Mouse (Mus musculus): Measurements from ENCODE around the gene Sugt1.
A peak's percentile ranks its signal among the peaks of the same experiment; 100 is the strongest.

The Sugt1 gene

DNA sequence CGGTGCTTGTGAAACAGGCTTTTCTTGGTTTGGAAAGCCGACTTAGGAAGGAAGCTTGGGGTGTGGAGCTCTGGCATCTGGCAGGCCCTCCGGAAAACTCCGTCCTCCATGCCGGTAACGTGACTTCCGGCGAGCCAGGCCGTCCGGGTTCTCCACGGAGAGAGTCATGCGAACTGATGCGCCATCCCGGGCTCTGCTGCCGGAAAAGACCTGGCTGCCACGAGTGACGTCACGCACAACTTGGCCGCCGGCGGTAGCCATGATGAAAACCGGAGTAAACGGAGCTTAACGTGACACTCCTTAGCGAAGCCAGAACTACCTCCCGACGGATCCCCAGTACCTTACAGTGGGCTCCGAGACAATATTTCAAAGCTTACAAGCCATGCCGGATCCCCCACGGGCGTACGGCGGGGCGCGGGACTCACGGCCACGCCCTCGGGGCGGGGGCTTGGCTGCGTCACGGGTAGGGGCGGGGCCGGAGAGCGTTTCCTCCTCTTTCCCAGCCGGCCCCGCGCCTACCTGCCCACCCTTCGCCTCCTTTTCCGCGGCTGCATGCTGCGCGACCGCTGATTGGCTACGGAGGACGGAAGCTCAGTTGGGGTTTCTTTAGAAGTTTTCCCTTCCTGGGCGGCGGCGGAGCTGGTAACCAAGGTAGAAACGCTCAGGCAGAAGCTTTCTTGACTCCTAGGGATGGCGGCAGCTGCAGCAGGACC lies at the start of gene Sugt1:
Gene Sugt1 (plus strand): TSS at position 553 of the 713 bp plus-strand sequence.
- ATAC-seq (ENCODE audit: low TSS enrichment) = peak; percentile 99

DNA sequence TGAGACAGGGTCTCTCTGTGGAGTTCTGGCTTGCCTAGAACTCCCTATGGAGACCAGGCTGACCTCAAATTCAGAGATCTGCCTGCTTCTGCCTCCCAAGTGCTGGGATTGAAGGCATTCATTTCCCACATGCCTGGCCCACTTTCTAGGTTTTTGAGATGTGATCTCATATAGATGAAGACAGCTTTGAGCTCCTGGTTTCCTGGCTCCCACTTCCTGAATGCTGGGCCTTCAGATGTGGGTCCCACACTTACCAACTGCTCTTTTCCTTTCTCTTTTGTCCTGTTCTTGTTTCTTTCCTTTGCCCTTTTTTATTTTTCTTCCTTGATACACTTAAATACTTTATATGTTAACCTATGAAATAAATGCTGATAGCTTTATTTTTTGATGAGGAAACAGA lies 49.6 kb upstream of the Sugt1 start:
- ATAC-seq (ENCODE audit: low TSS enrichment) = no peak

DNA sequence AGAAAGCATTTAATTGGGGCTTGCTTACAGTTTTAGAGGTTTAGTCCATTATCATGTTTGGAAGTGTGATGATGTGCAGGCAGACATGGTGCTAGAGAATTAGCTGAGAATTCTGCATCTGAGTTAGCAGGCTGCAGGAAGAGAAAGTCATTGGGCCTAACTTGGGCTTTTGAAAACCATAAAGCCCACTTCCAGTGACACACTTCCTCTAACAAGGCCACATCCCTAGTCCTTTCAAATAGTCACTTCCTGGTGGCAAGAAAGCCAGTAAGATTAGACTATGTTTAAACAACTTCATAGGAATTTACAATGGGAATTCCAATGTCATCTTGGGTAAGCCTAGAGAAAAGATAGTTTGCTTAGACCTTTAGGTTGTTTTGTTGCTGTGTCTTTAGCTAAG lies 45.9 kb upstream of the Sugt1 start:
- ATAC-seq (ENCODE audit: low TSS enrichment) = no peak

DNA sequence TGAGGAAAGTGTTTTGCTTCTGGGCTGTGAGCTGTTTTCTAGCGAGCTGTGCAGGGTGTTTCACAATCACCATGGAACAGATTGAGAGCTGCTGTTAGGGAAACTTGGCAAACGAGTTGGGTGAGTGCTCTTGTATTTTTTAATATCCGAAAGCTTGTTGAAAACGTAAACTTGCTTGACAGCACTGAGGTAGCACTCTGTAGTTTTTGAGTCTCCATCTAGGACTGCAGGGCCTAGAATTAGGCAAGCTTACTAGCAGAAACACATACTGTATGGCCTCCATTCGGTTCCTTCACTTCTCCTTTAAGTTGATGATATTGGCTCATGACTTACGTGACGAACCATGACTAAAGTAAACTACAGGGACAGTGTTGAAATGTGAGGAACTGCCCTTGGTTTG lies 38.1 kb upstream of the Sugt1 start:
- peak; percentile 50; the same call in 1 of the 2 replicates for ATAC-seq (ENCODE audit: low TSS enrichment)

DNA sequence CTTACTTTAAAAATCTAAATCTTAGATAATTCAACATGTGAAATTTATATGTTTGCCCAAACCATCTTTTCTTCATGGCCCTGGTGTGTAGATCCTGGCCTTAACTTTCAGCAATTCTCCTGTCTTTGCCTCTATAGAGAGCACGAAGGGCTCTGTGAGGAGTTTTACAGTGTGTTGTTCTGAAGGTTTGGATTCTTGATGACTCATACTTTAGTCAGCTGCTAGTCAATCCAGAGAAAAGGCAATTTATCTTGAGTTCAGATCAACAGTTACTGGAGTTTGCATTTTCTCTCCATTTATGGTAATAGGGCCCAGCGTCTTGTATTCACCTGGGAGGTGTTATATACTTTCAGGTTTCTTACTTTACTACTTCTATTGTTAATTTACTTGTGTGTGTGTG lies 35.6 kb upstream of the Sugt1 start:
- ATAC-seq (ENCODE audit: low TSS enrichment) = no peak

DNA sequence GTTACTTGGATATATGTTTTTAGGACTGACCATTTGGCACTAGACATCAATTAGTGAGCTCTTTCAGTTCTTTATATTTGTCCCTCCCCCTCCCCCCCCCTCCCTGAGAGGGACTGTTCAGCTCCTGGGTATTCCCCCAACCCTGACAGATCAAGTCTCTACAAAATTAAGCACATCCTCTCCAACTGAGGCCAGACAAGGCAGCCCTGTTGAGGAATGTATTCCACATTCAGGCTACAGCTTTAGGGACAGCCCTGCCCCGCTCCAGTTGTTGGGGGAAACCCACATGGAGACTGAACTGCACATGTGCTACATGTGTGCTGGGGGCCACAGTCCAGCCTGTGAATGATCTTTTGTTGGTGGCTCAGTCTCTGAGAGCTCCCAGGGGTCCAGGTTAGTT lies 34.6 kb upstream of the Sugt1 start:
- ATAC-seq (ENCODE audit: low TSS enrichment) = no peak

DNA sequence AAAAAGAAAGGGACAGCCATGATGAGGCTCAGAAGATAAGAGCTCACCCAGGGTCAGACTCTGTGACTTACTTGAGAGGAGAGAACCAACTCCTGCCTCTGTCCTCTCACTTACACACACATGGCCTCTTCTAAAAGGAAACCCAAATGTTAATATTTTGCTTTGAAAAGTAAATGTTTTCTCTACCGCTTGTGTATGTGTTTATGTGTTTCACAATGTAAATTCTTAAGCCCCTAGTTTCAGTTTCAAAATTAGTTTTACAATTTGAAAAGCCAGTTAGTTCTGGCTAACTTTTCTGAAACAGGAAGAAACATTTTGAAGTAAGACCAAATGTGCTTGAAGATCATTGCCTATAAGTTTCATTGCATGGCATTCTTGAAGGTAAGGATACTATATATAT lies 29.7 kb upstream of the Sugt1 start:
- no peak for ATAC-seq (ENCODE audit: low TSS enrichment)

DNA sequence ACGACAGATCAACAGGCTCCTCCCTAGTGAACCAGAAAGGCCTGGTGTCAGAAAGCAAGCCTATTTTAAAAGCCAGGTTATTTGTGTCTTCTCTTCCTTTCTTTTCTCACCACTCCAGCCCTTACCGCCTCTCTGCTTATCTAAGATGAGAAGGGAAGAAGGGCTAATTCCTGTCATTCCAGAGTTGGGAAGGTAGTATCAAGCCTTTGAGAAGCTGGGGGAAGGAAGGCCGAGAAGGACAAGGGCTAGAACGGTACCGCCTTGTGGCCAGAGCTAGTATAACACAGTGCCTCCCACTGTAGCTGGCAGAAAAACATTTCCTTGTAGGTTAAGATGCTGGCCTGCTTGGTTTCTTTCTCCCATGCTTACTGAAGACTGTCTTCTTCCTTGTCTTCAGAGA lies 24.7 kb upstream of the Sugt1 start:
- peak; percentile 69 for ATAC-seq (ENCODE audit: low TSS enrichment)

DNA sequence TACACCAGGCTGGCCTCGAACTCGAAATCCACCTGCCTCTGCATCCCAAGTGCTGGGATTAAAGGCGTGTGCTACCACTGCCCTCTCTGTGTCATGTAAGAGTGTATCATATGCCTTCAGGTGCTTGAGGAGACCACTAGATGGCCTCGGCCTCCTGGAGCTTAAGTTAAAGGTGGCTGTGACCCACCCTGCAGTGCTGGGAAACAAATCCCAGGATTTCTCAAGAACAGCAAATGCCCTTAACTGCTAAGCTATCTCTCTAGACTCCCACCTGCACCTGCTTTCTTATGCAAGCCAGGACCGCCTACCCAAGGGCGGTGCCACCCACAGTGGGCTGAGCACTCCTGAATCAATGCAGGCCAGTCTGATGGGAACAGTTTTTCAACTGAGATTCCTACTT lies 22.7 kb upstream of the Sugt1 start:
- no peak for ATAC-seq (ENCODE audit: low TSS enrichment)

DNA sequence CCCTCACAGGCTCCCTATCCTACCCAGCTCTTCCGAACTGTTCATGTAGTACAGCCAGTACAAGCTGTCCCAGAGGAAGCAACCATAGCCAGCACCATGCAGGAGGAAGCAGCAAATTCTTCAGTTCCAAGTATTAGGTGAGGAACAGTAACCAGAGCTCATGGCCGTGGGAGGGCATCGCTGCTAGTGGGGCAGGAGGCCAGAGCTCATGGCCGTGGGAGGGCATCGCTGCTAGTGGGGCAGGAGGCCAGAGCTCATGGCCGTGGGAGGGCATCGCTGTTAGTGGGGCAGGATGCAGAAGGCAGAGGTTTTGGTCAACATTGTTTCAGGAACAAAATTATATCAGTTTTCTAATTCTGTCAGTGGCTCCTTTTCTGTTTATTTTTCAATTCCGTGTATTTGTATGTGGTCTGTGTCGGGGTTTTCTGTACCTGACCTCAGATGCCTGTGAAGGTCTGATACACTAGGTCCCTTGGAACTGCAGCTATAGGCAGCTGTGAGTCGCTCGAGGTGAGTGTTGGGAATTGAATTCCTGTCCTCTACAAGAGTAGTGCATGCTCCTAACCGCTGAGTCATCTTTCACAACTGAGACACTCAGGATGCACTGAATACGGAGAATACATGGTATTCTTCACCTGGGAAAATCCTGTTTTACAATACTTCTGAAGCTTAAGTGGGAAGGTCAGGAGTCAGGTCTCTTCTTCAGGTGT lies 13.9 kb upstream of the Sugt1 start:
- ATAC-seq (ENCODE audit: low TSS enrichment) = no peak

DNA sequence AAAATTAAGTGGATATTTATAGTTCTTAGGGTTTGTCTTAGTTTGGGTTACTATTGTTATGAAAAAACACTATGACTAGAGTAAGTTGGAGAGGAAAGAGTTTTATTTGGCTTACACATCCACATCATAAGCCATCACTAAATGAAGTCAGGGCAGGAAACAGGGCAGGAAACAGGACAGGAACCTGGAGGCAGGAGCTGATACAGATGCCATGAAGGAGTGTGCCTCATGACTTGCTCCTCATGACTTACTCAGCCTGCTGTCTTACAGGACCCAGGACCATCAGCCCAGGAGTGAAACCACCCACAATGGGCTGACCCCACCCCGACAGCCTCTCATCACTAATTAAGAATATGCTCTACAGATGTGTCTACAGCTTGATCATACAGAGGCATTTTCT lies 13.1 kb upstream of the Sugt1 start:
- no peak for ATAC-seq (ENCODE audit: low TSS enrichment)

DNA sequence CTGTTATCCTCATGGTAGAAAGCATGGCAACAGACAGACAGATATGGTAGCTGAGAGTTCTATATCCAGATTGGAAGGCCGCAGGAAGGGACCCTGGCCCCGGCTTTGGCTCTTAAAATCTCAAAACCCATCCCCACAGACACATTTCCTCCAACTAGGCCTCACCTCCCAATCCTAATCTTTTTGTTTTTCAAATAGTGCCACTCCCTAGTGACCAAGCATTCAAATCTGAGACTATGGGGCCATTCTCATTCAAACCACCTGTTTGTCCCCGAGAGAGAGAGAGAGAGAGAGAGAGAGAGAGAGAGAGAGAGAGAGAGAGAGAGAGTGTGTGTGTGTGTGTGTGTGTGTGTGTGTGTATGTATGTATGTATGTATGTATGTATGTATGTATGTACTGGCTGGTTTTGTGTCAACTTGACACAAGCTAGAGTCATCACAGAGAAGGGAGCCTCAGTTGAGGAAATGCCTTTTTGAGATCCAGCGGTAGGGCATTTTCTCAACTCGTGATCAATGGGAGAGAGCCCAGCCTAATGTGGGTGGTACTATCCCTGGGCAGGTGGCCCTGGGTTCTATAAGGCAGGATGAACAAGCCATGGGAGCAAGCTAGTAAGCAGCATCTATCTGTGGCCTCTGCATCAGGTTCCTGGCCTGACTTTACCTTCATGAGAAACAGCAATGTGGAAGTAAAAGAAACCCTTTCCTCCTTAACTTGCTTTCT lies 3.8 kb upstream of the Sugt1 start:
- no peak for ATAC-seq (ENCODE audit: low TSS enrichment)

DNA sequence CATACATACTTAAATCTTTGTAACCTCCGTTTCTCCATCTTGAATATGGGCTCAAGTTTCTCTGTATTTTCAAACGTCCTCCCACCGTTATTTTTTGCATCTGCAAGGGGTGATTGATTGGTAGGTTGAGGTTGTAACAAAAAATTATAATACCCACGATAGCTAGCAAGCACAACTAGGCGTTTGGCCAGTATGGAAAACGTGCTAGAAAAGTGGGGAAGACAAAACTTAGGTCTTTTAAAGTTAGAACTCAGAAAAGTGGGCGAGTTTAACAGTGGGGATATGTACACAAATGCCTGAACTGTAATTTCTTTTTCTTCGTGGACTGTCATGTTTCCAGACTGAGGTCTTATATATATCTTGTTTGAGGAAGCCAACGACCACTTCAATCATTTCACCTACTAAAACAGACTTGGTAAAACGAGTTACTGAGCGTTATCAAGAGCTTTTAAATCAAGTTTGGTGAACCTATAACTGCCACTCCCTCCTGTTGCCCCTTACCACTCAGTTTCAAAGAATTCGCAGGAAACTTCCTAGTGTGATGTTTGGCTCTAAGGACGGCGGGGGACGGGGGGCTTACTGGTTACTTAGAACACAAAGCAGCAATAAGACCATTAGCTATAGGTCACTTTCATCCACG lies 872 bp upstream of the Sugt1 start:
- no peak for ATAC-seq (ENCODE audit: low TSS enrichment)

DNA sequence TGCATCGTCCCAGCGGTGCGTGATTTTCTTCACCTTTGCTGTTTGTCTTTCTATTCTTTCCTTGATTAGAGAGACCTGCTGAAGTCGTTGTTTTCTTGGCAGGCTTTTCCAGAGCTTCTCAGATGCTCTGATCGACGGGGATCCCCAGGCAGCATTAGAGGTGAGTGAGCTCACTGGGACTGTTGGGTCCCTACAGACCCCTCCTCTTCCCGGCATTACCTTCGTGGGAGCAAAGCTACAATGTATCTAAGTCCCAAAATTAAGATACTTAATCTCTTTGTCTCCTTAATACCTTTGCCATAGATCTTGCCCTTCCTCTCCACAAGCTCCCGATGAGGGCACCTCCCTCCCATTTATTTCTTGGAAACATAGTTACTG lies 350 bp downstream of the Sugt1 start:
- peak; percentile 22 for ATAC-seq (ENCODE audit: low TSS enrichment)

DNA sequence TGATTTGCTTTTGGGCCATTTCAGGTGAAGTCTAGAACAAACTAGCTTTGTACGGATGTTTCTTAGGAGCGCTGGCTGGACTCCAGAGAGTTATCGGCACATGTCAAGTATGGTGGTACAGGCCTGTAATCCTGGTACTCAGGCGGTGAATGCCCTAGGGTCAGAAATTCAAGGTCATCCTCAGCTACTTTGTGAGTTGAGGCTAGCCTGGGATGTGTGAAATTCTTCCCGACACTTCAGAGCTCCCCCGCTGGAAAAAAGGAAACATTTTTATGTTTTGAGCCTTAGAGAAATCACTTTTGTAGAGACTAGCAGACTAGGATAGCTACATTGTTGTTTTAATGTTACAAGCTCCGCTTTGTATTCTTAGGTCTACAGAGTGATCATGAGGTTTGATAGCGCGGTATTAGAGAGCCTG lies 1.1 kb downstream of the Sugt1 start:
- ATAC-seq (ENCODE audit: low TSS enrichment) = no peak

DNA sequence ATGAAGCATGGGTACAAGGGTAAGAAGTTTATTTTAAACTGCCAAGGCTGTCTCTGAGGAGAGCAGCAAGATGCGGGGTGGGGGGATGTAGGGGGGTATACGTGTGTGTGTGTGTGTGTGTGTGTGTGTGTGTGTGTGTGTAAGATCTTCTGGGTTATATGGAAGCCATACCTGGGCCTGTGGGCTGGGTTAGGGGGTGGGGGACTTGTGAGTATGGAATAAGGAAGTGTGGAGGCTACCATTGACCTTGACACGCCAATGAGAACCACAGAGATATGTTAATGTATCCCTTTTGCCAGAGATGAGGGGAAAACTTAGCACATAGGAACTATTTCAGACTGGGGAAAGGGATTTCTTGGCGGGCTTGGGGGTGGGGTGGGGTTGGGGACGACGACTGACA lies 1.9 kb downstream of the Sugt1 start:
- no peak for ATAC-seq (ENCODE audit: low TSS enrichment)

DNA sequence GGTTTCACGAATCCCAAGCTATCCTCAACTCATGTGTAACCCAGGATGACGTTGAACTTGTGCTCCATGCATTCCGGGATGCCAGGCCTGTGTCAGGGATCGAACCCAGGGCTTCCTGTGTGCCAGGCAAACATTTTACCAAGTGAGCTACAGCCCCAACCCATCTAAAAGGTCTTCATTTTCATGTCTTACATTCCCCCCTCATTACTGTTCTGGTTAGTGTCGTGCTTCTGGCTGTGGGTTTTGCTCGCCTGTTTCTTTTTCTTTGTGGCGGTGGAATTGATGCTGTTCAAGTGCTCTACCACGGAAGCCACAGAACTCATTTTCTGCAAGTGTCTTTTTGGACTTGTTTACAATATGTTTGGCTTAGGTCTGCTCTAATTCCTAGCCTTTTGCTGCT lies 3.4 kb downstream of the Sugt1 start:
- no peak for ATAC-seq (ENCODE audit: low TSS enrichment)

DNA sequence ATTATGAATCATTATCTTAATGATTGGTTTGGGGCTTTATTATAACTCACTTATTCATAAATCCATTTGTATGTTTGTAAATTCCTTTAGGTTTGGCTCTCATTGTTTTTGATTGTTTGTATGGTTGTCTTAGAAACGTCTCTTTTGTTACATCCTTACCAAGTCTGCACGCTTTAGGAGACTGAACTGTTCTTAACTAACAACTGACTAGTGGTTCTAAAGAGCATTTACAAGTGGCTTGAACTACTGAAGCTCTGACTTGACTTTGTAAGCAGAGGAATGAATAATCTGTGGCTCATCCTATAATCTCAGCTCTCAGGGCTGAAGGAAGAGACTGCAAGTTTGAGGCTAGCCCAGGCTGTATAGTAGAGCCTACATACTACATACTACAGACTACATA lies 4.1 kb downstream of the Sugt1 start:
- no peak for ATAC-seq (ENCODE audit: low TSS enrichment)

DNA sequence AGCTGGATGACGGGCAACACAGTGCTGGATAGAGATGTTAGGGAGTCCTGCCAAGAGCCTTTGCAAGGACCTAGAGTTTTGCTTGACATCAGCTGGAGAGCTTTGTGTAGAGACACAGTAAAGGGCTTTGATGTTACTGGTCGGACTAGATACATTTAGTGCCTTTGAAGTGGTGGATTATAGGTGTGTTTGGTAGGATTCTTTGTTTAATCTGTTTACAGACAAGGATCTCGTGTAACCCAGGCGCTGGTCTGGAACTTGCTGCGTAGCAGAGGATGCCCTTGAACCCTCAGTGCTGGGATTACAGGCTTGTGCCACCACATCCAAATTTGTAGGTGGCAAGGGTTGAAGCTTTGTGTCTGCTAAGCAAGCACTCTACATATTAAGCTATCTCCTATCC lies 6.6 kb downstream of the Sugt1 start:
- ATAC-seq (ENCODE audit: low TSS enrichment) = no peak

DNA sequence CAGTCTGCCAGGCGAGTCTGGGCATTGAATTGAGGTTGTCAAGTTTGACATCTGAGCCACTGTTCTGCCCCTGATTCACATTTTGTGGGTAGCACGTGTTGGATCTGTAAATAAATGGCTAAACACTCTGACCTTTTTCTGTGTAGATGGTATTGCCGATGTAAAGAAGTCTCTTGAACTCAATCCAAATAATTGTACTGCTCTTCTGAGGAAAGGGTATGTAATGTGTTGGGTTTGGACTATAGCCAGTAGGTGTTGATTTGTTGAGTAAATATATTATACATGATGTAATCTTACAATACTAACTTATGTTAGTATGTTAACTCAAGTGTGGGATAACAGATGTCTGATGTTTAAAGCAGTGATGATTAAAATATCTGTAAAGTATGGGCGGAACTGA lies 9.1 kb downstream of the Sugt1 start:
- ATAC-seq (ENCODE audit: low TSS enrichment) = no peak

DNA sequence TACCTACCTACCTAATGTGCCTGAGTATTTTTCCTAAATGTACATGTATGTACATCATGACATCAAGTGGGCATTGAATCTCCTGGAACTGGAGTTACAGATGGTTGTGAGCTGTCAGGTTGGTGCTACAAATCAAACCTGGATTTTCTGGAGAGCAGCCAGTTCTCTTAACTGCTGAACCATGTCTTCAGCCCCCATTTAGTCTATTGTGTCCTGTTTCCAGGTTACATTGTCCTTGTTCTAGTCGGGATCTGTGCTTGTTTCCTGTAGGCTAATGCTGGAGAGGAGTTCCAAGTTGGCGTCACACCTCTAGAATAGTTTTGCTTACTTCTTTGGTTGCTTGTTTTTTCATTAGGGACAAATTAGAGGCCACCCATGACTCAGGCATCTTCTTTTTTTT lies 18.4 kb downstream of the Sugt1 start:
- no peak for ATAC-seq (ENCODE audit: low TSS enrichment)

DNA sequence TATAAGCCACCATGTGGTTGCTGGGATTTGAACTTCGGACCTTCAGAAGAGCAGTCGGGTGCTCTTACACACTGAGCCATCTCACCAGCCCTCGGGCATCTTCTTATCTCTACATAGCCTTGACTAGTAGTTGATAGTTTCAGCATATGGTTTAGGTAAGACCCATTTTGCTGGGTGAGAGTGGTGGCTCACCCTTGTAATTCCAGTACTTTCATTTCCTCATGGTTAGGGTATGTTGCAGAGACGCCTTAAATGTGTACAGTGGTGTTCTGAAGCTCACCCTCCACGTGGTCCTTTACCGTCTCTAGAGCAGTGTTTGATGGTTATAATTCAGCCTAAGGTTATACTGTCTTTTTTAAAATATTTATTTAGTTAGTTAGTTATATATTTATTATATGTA lies 18.9 kb downstream of the Sugt1 start:
- no peak for ATAC-seq (ENCODE audit: low TSS enrichment)

DNA sequence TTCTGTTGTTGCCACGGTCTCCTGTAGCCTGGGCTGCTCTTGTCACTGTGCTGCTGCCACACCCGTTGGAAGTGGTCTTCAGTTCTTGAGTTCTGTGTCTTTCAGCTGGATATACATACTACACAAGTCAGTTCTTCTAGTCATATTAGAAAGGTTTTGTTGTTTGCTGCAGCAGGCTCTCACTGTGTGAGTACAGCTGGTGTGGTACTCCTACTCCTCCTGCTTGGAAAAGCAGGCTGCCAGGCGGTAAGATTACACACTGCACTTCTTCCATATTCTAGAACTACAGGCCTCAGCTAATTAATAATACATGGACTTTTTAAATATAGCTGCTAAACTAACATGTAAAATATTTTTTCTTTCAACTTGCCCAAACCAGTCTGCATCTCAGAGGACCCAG lies 19.4 kb downstream of the Sugt1 start:
- ATAC-seq (ENCODE audit: low TSS enrichment) = peak; percentile 98

All from frontal cortex, adult (tissue).